Mouse (Mus musculus): ENCODE measurements around the gene Ifna16. TPM values are rescaled to one million over a fixed set of nuclear protein-coding genes. Genes with fewer than 3 reads are reported as not detected.

Ifna16 gene
- polyA plus RNA-seq, 1 experiment from 2014 or later = not detected

DNA sequence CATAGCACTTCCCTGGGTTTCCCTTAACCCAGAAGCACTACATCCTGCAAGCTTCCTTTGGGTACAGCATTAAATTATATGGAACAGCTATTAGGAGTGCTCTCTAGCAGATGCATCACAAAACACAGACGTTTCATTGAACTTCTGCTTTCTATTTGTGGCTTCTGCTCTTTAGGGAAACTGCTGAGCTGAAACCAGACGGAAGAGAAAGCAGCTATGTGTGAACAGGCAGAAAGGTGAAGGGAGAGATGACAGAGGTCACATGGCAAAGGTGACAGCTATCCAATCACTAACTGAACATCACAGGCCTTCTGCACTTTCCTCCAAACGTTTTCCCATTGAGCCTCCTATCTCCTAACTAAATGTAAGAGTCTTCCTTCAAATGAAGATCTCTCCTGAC, 29.2 kb upstream of the Ifna16 start:
- no peak for ATAC-seq (ENCODE audit: insufficient number of reproducible peaks, insufficient read depth, low FRiP score, low read depth)
- Histone ChIP-seq H3K4me3 (ENCODE audit: control insufficient read depth in 1 of 2, insufficient read depth in 1 of 2, low read depth in 1 of 2, low read length in 2 of 2) (no peak overlapping the region), H3K36me3 (ENCODE audit: control insufficient read depth, insufficient read depth, low read length) (no peaks in the 10 kb centered on the region), H3K27ac (replicated peaks in 1 of 2; ENCODE audit: control insufficient read depth in 1 of 2, insufficient read depth in 1 of 2, low read depth in 2 of 2, low read length in 2 of 2) (no peak overlapping the region), H3K9ac (ENCODE audit: low read length) (no peak overlapping the region), H3K4me1 (ENCODE audit: control insufficient read depth in 2 of 2, insufficient read depth in 2 of 2, low read length in 2 of 2) (no peaks in the 10 kb centered on the region), H3K9me3 (ENCODE audit: control insufficient read depth, low read length) (no peaks in the 10 kb centered on the region), H3K4me2 (ENCODE audit: low read length) (no peak overlapping the region), H3K27me3 (ENCODE audit: control insufficient read depth, insufficient read depth, low read length) (no peaks in the 10 kb centered on the region)
- 23% methylated on average over 3 of the region's 3 CpGs for WGBS

GRCm38 (mm10) chr4:88699301-88699700, 22.6 kb upstream of the Ifna16 start:
- H3K4me3 ChIP-seq (ENCODE audit: control insufficient read depth in 1 of 2, insufficient read depth in 1 of 2, low read depth in 1 of 2, low read length in 2 of 2) = no peak overlapping the region
- no peak overlapping the region for H3K9ac ChIP-seq (ENCODE audit: low read length)
- H3K27me3 ChIP-seq (ENCODE audit: control insufficient read depth, insufficient read depth, low read length) = no peaks in the 10 kb centered on the region
- 67% methylated on average over 1 of the region's 1 CpGs for WGBS
- H3K9me3 ChIP-seq (ENCODE audit: control insufficient read depth, low read length) = no peaks in the 10 kb centered on the region
- H3K4me1 ChIP-seq (ENCODE audit: control insufficient read depth in 2 of 2, insufficient read depth in 2 of 2, low read length in 2 of 2) = no peaks in the 10 kb centered on the region
- no peak for ATAC-seq (ENCODE audit: insufficient number of reproducible peaks, insufficient read depth, low FRiP score, low read depth)
- no peaks in the 10 kb centered on the region for H3K36me3 ChIP-seq (ENCODE audit: control insufficient read depth, insufficient read depth, low read length)
- H3K27ac ChIP-seq (replicated peaks in 1 of 2; ENCODE audit: control insufficient read depth in 1 of 2, insufficient read depth in 1 of 2, low read depth in 2 of 2, low read length in 2 of 2) = no peak overlapping the region
- H3K4me2 ChIP-seq (ENCODE audit: low read length) = no peak overlapping the region

GRCm38 (mm10) chr4:88698781-88699180, 22.1 kb upstream of the Ifna16 start:
- no peaks in the 10 kb centered on the region for H3K9me3 ChIP-seq (ENCODE audit: control insufficient read depth, low read length)
- 76% methylated on average over 5 of the region's 5 CpGs for WGBS
- ATAC-seq (ENCODE audit: insufficient number of reproducible peaks, insufficient read depth, low FRiP score, low read depth) = no peak

GRCm38 (mm10) chr4:88697753-88698152, 21.0 kb upstream of the Ifna16 start:
- H3K4me3 ChIP-seq (ENCODE audit: control insufficient read depth in 1 of 2, insufficient read depth in 1 of 2, low read depth in 1 of 2, low read length in 2 of 2) = no peak overlapping the region
- 77% methylated on average over 4 of the region's 4 CpGs for WGBS
- no peaks in the 10 kb centered on the region for H3K36me3 ChIP-seq (ENCODE audit: control insufficient read depth, insufficient read depth, low read length)

More at GRCm38 (mm10) chr4:88698781-88699180, 22.1 kb upstream of the Ifna16 start:
- H3K4me1 ChIP-seq (ENCODE audit: control insufficient read depth in 2 of 2, insufficient read depth in 2 of 2, low read length in 2 of 2) = no peaks in the 10 kb centered on the region
- H3K27me3 ChIP-seq (ENCODE audit: control insufficient read depth, insufficient read depth, low read length) = no peaks in the 10 kb centered on the region
- no peak overlapping the region for H3K4me2 ChIP-seq (ENCODE audit: low read length)
- no peak overlapping the region for H3K27ac ChIP-seq (replicated peaks in 1 of 2; ENCODE audit: control insufficient read depth in 1 of 2, insufficient read depth in 1 of 2, low read depth in 2 of 2, low read length in 2 of 2)
- no peak overlapping the region for H3K4me3 ChIP-seq (ENCODE audit: control insufficient read depth in 1 of 2, insufficient read depth in 1 of 2, low read depth in 1 of 2, low read length in 2 of 2)
- H3K9ac ChIP-seq (ENCODE audit: low read length) = no peak overlapping the region
- H3K36me3 ChIP-seq (ENCODE audit: control insufficient read depth, insufficient read depth, low read length) = no peaks in the 10 kb centered on the region

GRCm38 (mm10) chr4:88697108-88697507, 20.4 kb upstream of the Ifna16 start:
- Histone ChIP-seq H3K4me1 (ENCODE audit: control insufficient read depth in 2 of 2, insufficient read depth in 2 of 2, low read length in 2 of 2) (no peaks in the 10 kb centered on the region), H3K9me3 (ENCODE audit: control insufficient read depth, low read length) (no peaks in the 10 kb centered on the region), H3K4me2 (ENCODE audit: low read length) (no peak overlapping the region), H3K27me3 (ENCODE audit: control insufficient read depth, insufficient read depth, low read length) (no peaks in the 10 kb centered on the region), H3K4me3 (ENCODE audit: control insufficient read depth in 1 of 2, insufficient read depth in 1 of 2, low read depth in 1 of 2, low read length in 2 of 2) (no peak overlapping the region), H3K27ac (replicated peaks in 1 of 2; ENCODE audit: control insufficient read depth in 1 of 2, insufficient read depth in 1 of 2, low read depth in 2 of 2, low read length in 2 of 2) (no peak overlapping the region), H3K36me3 (ENCODE audit: control insufficient read depth, insufficient read depth, low read length) (no peaks in the 10 kb centered on the region), H3K9ac (ENCODE audit: low read length) (no peak overlapping the region)
- no peak for ATAC-seq (ENCODE audit: insufficient number of reproducible peaks, insufficient read depth, low FRiP score, low read depth)
- 57% methylated on average over 6 of the region's 6 CpGs for WGBS

More at GRCm38 (mm10) chr4:88697753-88698152, 21.0 kb upstream of the Ifna16 start:
- H3K27ac ChIP-seq (replicated peaks in 1 of 2; ENCODE audit: control insufficient read depth in 1 of 2, insufficient read depth in 1 of 2, low read depth in 2 of 2, low read length in 2 of 2) = no peak overlapping the region
- H3K9me3 ChIP-seq (ENCODE audit: control insufficient read depth, low read length) = no peaks in the 10 kb centered on the region
- H3K4me1 ChIP-seq (ENCODE audit: control insufficient read depth in 2 of 2, insufficient read depth in 2 of 2, low read length in 2 of 2) = no peaks in the 10 kb centered on the region
- no peak for ATAC-seq (ENCODE audit: insufficient number of reproducible peaks, insufficient read depth, low FRiP score, low read depth)
- no peak overlapping the region for H3K9ac ChIP-seq (ENCODE audit: low read length)
- no peaks in the 10 kb centered on the region for H3K27me3 ChIP-seq (ENCODE audit: control insufficient read depth, insufficient read depth, low read length)
- no peak overlapping the region for H3K4me2 ChIP-seq (ENCODE audit: low read length)

DNA sequence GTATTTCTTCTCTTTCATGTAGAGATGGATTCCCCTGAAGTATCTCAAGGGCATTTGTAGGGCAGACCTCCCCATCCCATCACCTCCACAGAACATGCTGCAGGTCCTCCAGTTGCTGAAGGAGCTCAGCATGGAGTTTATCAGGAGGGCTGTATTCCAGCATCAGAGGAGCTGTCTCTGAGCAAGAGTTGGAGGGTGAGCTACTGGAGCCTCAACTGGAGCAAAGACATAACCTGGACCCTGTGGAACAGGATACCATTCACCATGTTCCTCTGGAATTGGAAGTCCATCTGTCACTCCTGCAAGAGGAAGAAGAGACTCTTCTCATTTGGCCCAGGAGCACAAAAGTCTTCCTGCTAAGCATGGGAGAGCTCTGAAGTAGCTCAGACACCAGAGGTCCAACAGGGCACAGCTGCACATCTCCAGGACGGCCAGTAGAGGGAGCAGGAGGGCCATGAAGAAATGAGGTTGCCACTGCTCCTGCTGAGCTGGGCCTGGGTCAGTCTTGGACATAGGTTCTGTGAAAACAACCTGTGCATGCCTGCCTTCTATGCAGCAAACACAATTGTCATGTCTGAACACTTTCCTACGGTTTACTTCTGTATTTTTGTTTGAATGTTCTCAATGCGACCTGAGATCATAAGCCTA, 19.6 kb upstream of the Ifna16 start:
- H3K27me3 ChIP-seq (ENCODE audit: control insufficient read depth, insufficient read depth, low read length) = no peaks in the 10 kb centered on the region
- H3K36me3 ChIP-seq (ENCODE audit: control insufficient read depth, insufficient read depth, low read length) = no peaks in the 10 kb centered on the region
- no peaks in the 10 kb centered on the region for H3K9me3 ChIP-seq (ENCODE audit: control insufficient read depth, low read length)
- H3K27ac ChIP-seq (replicated peaks in 1 of 2; ENCODE audit: control insufficient read depth in 1 of 2, insufficient read depth in 1 of 2, low read depth in 2 of 2, low read length in 2 of 2) = no peak overlapping the region
- peak; percentile 71; the same call in 1 of the 2 replicates for ATAC-seq (ENCODE audit: insufficient number of reproducible peaks, insufficient read depth, low FRiP score, low read depth)
- H3K4me2 ChIP-seq (ENCODE audit: low read length) = no peak overlapping the region
- 24% methylated on average over 3 of the region's 3 CpGs for WGBS
- no peak overlapping the region for H3K4me3 ChIP-seq (ENCODE audit: control insufficient read depth in 1 of 2, insufficient read depth in 1 of 2, low read depth in 1 of 2, low read length in 2 of 2)
- no peaks in the 10 kb centered on the region for H3K4me1 ChIP-seq (ENCODE audit: control insufficient read depth in 2 of 2, insufficient read depth in 2 of 2, low read length in 2 of 2)
- no peak overlapping the region for H3K9ac ChIP-seq (ENCODE audit: low read length)

DNA sequence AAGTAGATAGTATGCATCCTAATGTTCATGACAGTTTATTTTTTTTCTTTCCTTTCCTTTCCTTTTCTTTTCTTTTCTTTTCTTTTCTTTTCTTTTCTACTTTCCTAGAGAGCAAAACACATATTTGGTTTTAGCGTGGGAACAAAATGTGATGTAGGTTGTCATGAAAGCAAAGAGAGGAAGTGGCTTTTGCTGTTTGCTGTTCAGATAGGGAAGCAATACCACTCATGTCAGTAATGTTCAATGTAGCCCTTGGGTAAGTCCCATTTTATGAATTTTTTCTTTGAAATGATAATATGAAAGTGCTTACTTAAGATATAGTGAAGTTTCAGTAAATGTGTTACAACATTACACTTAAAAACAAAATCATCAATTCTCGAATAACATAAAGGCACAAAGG, 16.7 kb upstream of the Ifna16 start:
- no peak for ATAC-seq (ENCODE audit: insufficient number of reproducible peaks, insufficient read depth, low FRiP score, low read depth)
- Histone ChIP-seq H3K27ac (replicated peaks in 1 of 2; ENCODE audit: control insufficient read depth in 1 of 2, insufficient read depth in 1 of 2, low read depth in 2 of 2, low read length in 2 of 2) (no peak overlapping the region), H3K27me3 (ENCODE audit: control insufficient read depth, insufficient read depth, low read length) (no peaks in the 10 kb centered on the region), H3K9me3 (ENCODE audit: control insufficient read depth, low read length) (no peaks in the 10 kb centered on the region), H3K4me1 (ENCODE audit: control insufficient read depth in 2 of 2, insufficient read depth in 2 of 2, low read length in 2 of 2) (no peaks in the 10 kb centered on the region), H3K4me3 (ENCODE audit: control insufficient read depth in 1 of 2, insufficient read depth in 1 of 2, low read depth in 1 of 2, low read length in 2 of 2) (no peak overlapping the region), H3K4me2 (ENCODE audit: low read length) (no peak overlapping the region), H3K36me3 (ENCODE audit: control insufficient read depth, insufficient read depth, low read length) (no peaks in the 10 kb centered on the region), H3K9ac (ENCODE audit: low read length) (no peak overlapping the region)
- 83% methylated on average over 2 of the region's 2 CpGs for WGBS

- no peak overlapping the region for H3K27ac ChIP-seq (replicated peaks in 1 of 2; ENCODE audit: control insufficient read depth in 1 of 2, insufficient read depth in 1 of 2, low read depth in 2 of 2, low read length in 2 of 2)
- no peak overlapping the region for H3K9ac ChIP-seq (ENCODE audit: low read length)
- 71% methylated on average over 1 of the region's 1 CpGs for WGBS
- no peaks in the 10 kb centered on the region for H3K27me3 ChIP-seq (ENCODE audit: control insufficient read depth, insufficient read depth, low read length)
- no peaks in the 10 kb centered on the region for H3K9me3 ChIP-seq (ENCODE audit: control insufficient read depth, low read length)
- ATAC-seq (ENCODE audit: insufficient number of reproducible peaks, insufficient read depth, low FRiP score, low read depth) = no peak
- no peaks in the 10 kb centered on the region for H3K36me3 ChIP-seq (ENCODE audit: control insufficient read depth, insufficient read depth, low read length)
- H3K4me2 ChIP-seq (ENCODE audit: low read length) = no peak overlapping the region
- no peak overlapping the region for H3K4me3 ChIP-seq (ENCODE audit: control insufficient read depth in 1 of 2, insufficient read depth in 1 of 2, low read depth in 1 of 2, low read length in 2 of 2)
- no peaks in the 10 kb centered on the region for H3K4me1 ChIP-seq (ENCODE audit: control insufficient read depth in 2 of 2, insufficient read depth in 2 of 2, low read length in 2 of 2)
These were observed 15.8 kb upstream of the Ifna16 start for GRCm38 (mm10) chr4:88692537-88692936.
